Mouse (Mus musculus) midbrain, embryonic 13.5 days (tissue): ENCODE data around the gene Creb3l2. TPM values are rescaled to one million over a fixed set of nuclear protein-coding genes. Genes with fewer than 3 reads are reported as not detected.

ENCODE experiments used
- ATAC-seq: fragments of 200-750 bp; cut with Nextera tagmentation; 2 replicates; pipeline ENCODE4 v1.8.0; 2017; ENCODE audit warnings: mild to moderate bottlenecking, moderate TSS enrichment, moderate library complexity
- H3K27ac ChIP-seq: fragments of 300-500 bp; sonication (generic); 2 replicates; pipeline ENCODE4 v1.5.1; 2015; ENCODE audit warnings: inconsistent platforms, mild to moderate bottlenecking, moderate library complexity
- H3K27me3 ChIP-seq: fragments of 300-500 bp; sonication (generic); 2 replicates; pipeline ENCODE4 v1.6.1; 2015; ENCODE audit warnings: mild to moderate bottlenecking, inconsistent platforms
- H3K36me3 ChIP-seq: fragments of 300-500 bp; sonication (generic); 2 replicates; pipeline ENCODE4 v1.6.1; 2015; ENCODE audit warnings: mild to moderate bottlenecking, inconsistent platforms
- H3K4me1 ChIP-seq: fragments of 300-500 bp; sonication (generic); replicated peaks from 2 replicates; pipeline ENCODE4 v1.6.1; 2015; ENCODE audit warnings: inconsistent platforms
- H3K4me2 ChIP-seq: fragments of 300-500 bp; sonication (generic); replicated peaks from 2 replicates; pipeline ENCODE4 v1.6.1; 2015; ENCODE audit warnings: moderate library complexity, mild to moderate bottlenecking, inconsistent platforms
- H3K4me3 ChIP-seq: fragments of 300-500 bp; sonication (generic); replicated peaks from 2 replicates; pipeline ENCODE4 v1.5.1; 2015; ENCODE audit warnings: mild to moderate bottlenecking, inconsistent platforms
- H3K9ac ChIP-seq: fragments of 300-500 bp; sonication (generic); replicated peaks from 2 replicates; pipeline ENCODE4 v1.6.1; 2015; ENCODE audit warnings: mild to moderate bottlenecking, inconsistent platforms
- H3K9me3 ChIP-seq: fragments of 300-500 bp; sonication (generic); 2 replicates; pipeline ENCODE4 v1.6.1; 2016; ENCODE audit warnings: mild to moderate bottlenecking, inconsistent platforms
- WGBS: fragments of 180-500 bp; shearing (Covaris S2); methylation state at CpG from one replicate; pipeline ENCODE4 v1.1.7; 2015; 5-methylcytosine and 5-hydroxymethylcytosine counted together
- polyA plus RNA-seq: library from polyadenylated mRNA; unstranded; fragments of >200 nt; fragmentation: Nextera tagmentation; extraction: Ambion mirVana; gene quantifications from 2 replicates; pipeline ENCODE4 v1.2.1, GENCODE M21; 2015

The Creb3l2 gene
- polyA plus RNA-seq, 1 experiment from 2014 or later, result 3.3 TPM

- Histone ChIP-seq H3K27ac (no peak overlapping the region), H3K36me3 (no peaks in the 10 kb centered on the region), H3K4me1 (peaks cover 17% of the 10 kb centered on the region; the same call in 1 of the 2 replicates), H3K9me3 (no peaks in the 10 kb centered on the region), H3K9ac (no peak overlapping the region), H3K4me3 (no peak overlapping the region), H3K4me2 (no peak overlapping the region), H3K27me3 (no peaks in the 10 kb centered on the region)
- WGBS, result 95% methylated on average over 8 of the region's 8 CpGs
- ATAC-seq, result no peak
These were observed 77.6 kb downstream of the Creb3l2 start for GRCm38 (mm10) chr6:37364361-37364760.

GRCm38 (mm10) chr6:37360813-37361385 lies 81.0 kb downstream of the Creb3l2 start:
- Histone ChIP-seq H3K4me3 (no peak overlapping the region), H3K36me3 (no peaks in the 10 kb centered on the region), H3K9me3 (no peaks in the 10 kb centered on the region), H3K9ac (no peak overlapping the region), H3K27me3 (no peaks in the 10 kb centered on the region), H3K4me2 (no peak overlapping the region), H3K4me1 (peaks cover 25% of the 10 kb centered on the region), H3K27ac (peak overlapping the region; percentile 12; the same call in 1 of the 2 replicates)
- 11% methylated on average over 11 of the region's 11 CpGs for WGBS
- no peak for ATAC-seq

GRCm38 (mm10) chr6:37354449-37355179 lies 87.3 kb downstream of the Creb3l2 start:
- H3K27me3 ChIP-seq, result no peaks in the 10 kb centered on the region
- peak; percentile 71 for ATAC-seq
- no peak overlapping the region for H3K27ac ChIP-seq
- H3K36me3 ChIP-seq, result no peaks in the 10 kb centered on the region
- 33% methylated on average over 17 of the region's 17 CpGs for WGBS
- H3K4me3 ChIP-seq, result no peak overlapping the region
- H3K4me2 ChIP-seq, result peak overlapping the region; percentile 17; the same call in 1 of the 2 replicates
- H3K9me3 ChIP-seq, result no peaks in the 10 kb centered on the region
- peaks cover 18% of the 10 kb centered on the region for H3K4me1 ChIP-seq
- no peak overlapping the region for H3K9ac ChIP-seq

GRCm38 (mm10) chr6:37353616-37354015 lies 88.3 kb downstream of the Creb3l2 start:
- Histone ChIP-seq H3K36me3 (no peaks in the 10 kb centered on the region), H3K4me3 (no peak overlapping the region), H3K9ac (no peak overlapping the region), H3K4me1 (peaks cover 16% of the 10 kb centered on the region), H3K4me2 (no peak overlapping the region), H3K27ac (no peak overlapping the region), H3K9me3 (no peaks in the 10 kb centered on the region), H3K27me3 (no peaks in the 10 kb centered on the region)
- 86% methylated on average over 9 of the region's 9 CpGs for WGBS
- ATAC-seq, result no peak

GRCm38 (mm10) chr6:37351731-37352380 lies 90.1 kb downstream of the Creb3l2 start:
- Histone ChIP-seq H3K36me3 (no peaks in the 10 kb centered on the region), H3K4me2 (no peak overlapping the region), H3K9me3 (no peaks in the 10 kb centered on the region), H3K27me3 (no peaks in the 10 kb centered on the region), H3K4me1 (peaks cover 8% of the 10 kb centered on the region; the same call in 1 of the 2 replicates), H3K9ac (no peak overlapping the region), H3K27ac (no peak overlapping the region), H3K4me3 (no peak overlapping the region)
- ATAC-seq, result peak; percentile 69
- 26% methylated on average over 10 of the region's 10 CpGs for WGBS

GRCm38 (mm10) chr6:37350315-37350714 lies 91.6 kb downstream of the Creb3l2 start:
- no peak for ATAC-seq
- no peaks in the 10 kb centered on the region for H3K27me3 ChIP-seq
- no peak overlapping the region for H3K4me3 ChIP-seq
- H3K9me3 ChIP-seq, result no peaks in the 10 kb centered on the region
- H3K27ac ChIP-seq, result no peak overlapping the region
- no peak overlapping the region for H3K9ac ChIP-seq
- H3K36me3 ChIP-seq, result no peaks in the 10 kb centered on the region
- WGBS, result 91% methylated on average over 8 of the region's 8 CpGs
- H3K4me1 ChIP-seq, result peaks cover 8% of the 10 kb centered on the region; the same call in 1 of the 2 replicates
- no peak overlapping the region for H3K4me2 ChIP-seq

- H3K27ac ChIP-seq, result no peak overlapping the region
- WGBS, result 84% methylated on average over 5 of the region's 5 CpGs
- 0 out of 2 replicates have a peak, but pooled peaks cover 4% of the 10 kb centered on the region for H3K4me1 ChIP-seq
- no peaks in the 10 kb centered on the region for H3K36me3 ChIP-seq
- H3K4me2 ChIP-seq, result no peak overlapping the region
- ATAC-seq, result no peak
- no peaks in the 10 kb centered on the region for H3K9me3 ChIP-seq
- H3K27me3 ChIP-seq, result no peaks in the 10 kb centered on the region
- H3K9ac ChIP-seq, result no peak overlapping the region
- H3K4me3 ChIP-seq, result no peak overlapping the region
These were observed 94.3 kb downstream of the Creb3l2 start for GRCm38 (mm10) chr6:37347606-37348005.

GRCm38 (mm10) chr6:37338055-37338454 lies 103.9 kb downstream of the Creb3l2 start:
- Histone ChIP-seq H3K4me3 (no peak overlapping the region), H3K4me2 (no peak overlapping the region), H3K9ac (no peak overlapping the region), H3K4me1 (peaks cover 15% of the 10 kb centered on the region), H3K36me3 (no peaks in the 10 kb centered on the region), H3K27ac (no peak overlapping the region), H3K27me3 (no peaks in the 10 kb centered on the region), H3K9me3 (no peaks in the 10 kb centered on the region)
- 89% methylated on average over 5 of the region's 5 CpGs for WGBS
- no peak for ATAC-seq

- ATAC-seq, result peak; percentile 53
- H3K36me3 ChIP-seq, result no peaks in the 10 kb centered on the region
- peak overlapping the region; percentile 1; the same call in 1 of the 2 replicates for H3K27ac ChIP-seq
- H3K9ac ChIP-seq, result no peak overlapping the region
- no peak overlapping the region for H3K4me2 ChIP-seq
- H3K27me3 ChIP-seq, result no peaks in the 10 kb centered on the region
- H3K4me1 ChIP-seq, result peaks cover 15% of the 10 kb centered on the region
- H3K9me3 ChIP-seq, result no peaks in the 10 kb centered on the region
- H3K4me3 ChIP-seq, result no peak overlapping the region
- WGBS, result 5% methylated on average over 5 of the region's 5 CpGs
These were observed 105.1 kb downstream of the Creb3l2 start for GRCm38 (mm10) chr6:37336831-37337260.

- Histone ChIP-seq H3K4me2 (no peak overlapping the region), H3K9me3 (no peaks in the 10 kb centered on the region), H3K27me3 (no peaks in the 10 kb centered on the region), H3K27ac (peak overlapping the region; percentile 1; the same call in 1 of the 2 replicates), H3K36me3 (no peaks in the 10 kb centered on the region), H3K4me1 (peaks cover 15% of the 10 kb centered on the region), H3K9ac (no peak overlapping the region), H3K4me3 (no peak overlapping the region)
- peak; percentile 49; the same call in 1 of the 2 replicates for ATAC-seq
- 60% methylated on average over 7 of the region's 7 CpGs for WGBS
These were observed 105.6 kb downstream of the Creb3l2 start for GRCm38 (mm10) chr6:37336381-37336780.

GRCm38 (mm10) chr6:37332846-37333245 lies 109.1 kb downstream of the Creb3l2 start:
- Histone ChIP-seq H3K27me3 (no peaks in the 10 kb centered on the region), H3K9ac (no peak overlapping the region), H3K4me1 (peaks cover 34% of the 10 kb centered on the region), H3K36me3 (no peaks in the 10 kb centered on the region), H3K27ac (no peak overlapping the region), H3K9me3 (no peaks in the 10 kb centered on the region), H3K4me2 (no peak overlapping the region), H3K4me3 (no peak overlapping the region)
- ATAC-seq, result no peak
- 84% methylated on average over 10 of the region's 10 CpGs for WGBS
